Mouse (Mus musculus) left cerebral cortex, postnatal 10 days (tissue): ENCODE measurements at regions not wholly inside any gene's neighbourhood (a gene's known extent, or its start where the extent isn't known, plus 50 kb on each side); places are given as distances from the start of the nearest gene placed in this dataset.

Source experiments
- DNase-seq, 2 experiments: peaks; one replicate each; pipeline ENCODE4 v3.0.0; 2021 to 2022; ENCODE audit warnings: low spot score in 2 of 2, mixed read lengths in 1 of 2; ENCODE audit errors: extremely low spot score in 1 of 2
- intact Hi-C: fragments of 180-260 bp; cut with DNase I; formaldehyde crosslinking; loops from one replicate; pipeline ENCODE4 v1.15.1; 2025

DNA sequence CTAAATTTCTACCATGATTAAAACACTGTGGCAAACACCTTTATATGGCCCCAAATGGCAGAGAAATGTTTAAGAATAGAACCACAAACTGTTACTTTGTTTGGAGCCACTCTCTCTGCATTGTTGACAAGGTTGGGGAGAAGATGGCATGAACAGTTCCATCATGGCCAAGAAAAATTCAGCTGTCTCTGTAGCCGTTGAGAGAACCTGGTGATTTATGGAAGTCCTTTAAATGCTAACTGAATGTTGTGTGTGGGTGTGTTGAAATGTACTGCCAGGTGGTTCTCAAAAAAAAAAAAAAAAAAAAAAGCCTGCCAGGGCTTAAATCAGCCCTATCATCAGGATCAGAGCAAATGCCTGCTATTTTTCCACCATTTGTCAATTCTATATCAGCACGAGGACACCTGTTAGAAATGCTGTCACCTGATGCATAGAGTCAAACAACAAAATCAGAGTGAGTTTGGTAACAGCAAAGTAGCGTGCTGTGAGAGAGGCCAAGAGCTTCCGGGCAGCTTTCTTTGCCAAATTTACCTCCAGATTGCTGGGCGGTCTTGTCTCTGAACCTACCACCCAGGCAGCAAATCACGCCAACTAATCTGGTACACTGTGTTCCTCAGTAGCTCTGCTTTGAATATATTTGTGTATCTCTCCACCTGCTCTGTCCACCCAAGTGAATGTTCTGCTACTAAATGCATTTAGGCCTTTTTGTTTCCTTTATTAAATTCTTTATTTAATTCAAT lies 536.5 kb downstream of the Btbd3 start:
- no peak for DNase-seq
- intact Hi-C loops: no loop called here

DNA sequence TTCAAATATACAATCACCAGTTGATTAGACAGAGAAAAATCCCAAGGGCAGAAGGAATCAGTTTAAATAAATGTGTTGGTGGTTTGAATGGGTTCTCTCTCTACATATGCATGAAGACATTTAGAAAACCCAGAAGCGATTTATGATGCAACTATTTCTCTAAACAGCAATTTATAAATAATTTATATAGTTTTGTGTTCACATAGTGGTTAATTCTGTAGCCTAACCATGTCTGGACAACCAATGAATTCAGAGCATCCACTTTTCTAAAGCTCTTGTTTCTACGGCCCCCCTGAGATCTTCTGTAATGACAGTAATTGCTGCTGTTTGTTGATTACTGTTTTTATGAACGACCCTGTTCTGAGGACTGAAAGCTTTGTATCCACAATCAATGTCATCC lies 549.8 kb downstream of the Btbd3 start:
- DNase-seq: no peak
- intact Hi-C loops: no loop called here

DNA sequence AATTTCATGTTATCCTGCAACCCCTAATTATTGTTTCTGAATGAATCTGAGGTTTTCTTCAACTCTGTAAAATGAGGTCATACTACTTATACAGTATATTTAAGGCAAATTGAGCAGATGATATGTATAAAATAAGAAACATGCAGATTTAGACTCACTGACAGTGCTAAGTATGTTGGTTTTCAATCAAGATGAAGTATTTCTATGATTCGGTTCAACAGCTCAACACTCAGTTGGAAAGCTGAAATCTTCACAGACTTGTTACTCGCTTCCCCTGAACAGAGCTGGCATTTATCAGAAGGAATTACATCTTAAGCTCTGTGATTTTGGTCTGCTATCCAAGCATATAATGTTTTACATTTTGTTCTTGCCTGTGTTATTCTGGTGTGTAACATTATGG lies 553.4 kb downstream of the Btbd3 start:
- no peak for DNase-seq

DNA sequence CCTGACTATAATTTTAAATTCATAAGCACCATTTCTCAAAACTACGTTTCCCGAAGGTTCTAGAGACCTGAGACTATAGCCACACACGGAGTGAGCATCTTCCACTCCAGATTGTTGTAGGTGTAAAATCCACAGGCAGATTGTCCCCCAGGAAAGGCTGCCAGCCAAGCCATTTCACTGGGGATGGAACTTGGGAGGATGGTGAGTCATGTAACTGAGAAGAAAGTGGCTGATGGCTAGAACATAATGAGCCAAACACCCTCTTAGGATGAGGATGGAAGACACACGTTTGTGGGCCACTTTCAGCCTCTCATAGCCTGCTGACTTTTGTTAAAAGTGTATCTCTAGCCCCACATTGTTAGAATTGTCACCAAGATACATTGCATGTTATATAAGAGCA lies 564.1 kb downstream of the Btbd3 start:
- intact Hi-C loops: no loop called here
- peak; percentile 27 to 42 for DNase-seq

More for the DNA sequence above, 553.4 kb downstream of the Btbd3 start:
- intact Hi-C loops: no loop called here

DNA sequence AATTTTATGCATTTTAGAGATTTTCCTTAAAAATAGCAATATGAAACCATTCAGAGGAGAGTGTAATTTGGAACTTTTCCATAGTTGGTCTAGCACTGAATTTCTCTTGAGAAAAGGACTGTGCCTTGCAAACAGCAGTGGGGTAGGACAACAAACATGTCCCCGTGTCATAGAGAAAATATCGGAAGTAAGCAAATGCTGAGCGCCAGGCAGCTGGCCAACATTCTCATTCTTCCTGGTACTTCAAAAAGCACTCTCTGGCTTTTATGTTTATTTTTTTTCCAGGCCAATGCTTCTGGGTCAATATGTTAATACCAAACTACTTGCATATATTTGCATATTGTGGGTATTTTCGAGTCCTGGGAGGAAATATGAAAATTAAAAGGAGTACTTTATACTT lies 568.5 kb downstream of the Btbd3 start:
- intact Hi-C loops: no loop called here
- peak; percentile 23 to 79 for DNase-seq

DNA sequence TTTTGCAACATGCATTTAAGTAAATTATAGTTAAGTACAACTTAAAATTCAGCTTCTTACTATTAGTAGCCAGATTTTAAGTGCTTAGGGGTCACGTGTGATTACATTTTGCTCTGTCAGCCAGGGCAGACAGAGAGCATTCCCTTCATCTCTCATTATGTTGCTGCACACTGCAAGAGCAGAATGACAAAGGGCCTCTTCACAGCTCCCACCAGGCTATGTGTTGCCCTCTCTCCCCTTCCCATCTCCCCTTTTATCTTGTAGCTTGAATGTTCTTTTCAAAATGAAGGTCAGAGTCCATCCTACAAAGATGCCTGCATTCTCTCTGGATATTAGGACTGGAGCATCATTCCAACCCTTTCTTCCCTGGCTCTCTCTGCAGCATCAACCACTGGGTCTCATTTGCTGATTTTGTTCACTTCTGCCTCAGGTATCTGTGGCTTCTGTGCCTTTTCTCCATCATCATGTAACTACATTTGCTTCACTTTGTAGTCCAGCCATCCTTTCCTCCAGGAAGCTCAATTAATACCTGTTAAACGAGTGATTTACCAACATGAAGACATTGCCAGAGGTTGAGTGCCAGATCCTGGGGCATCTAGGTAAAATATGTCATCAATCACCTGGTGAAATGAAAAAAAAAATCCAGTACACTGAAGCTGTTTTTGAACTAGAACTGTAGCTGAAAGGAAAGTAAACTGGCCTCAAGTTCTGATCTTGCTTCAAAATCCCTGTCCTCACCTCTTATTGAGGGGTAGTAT lies 571.6 kb downstream of the Btbd3 start:
- DNase-seq: no peak
- intact Hi-C loops: no loop called here

DNA sequence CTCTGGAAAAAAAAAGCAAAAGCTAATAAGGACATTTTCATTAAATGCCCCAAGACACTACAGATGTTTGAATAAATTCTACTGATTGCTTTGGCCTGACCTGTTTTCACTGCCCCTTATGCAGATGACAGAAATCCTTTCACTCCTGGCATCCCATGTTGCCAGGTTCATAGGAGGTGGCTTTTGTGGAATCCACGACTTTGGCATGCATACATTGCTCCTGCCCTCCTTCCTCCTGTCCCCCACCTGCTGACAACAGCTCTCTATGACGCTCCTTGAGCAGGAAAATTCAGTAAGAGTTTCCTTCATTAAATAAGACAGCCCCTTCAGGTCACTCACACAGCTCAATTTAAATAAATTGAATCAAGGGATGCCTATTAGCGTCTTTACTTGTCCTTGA lies 582.5 kb downstream of the Btbd3 start:
- DNase-seq: no peak
- intact Hi-C loops: no loop called here

DNA sequence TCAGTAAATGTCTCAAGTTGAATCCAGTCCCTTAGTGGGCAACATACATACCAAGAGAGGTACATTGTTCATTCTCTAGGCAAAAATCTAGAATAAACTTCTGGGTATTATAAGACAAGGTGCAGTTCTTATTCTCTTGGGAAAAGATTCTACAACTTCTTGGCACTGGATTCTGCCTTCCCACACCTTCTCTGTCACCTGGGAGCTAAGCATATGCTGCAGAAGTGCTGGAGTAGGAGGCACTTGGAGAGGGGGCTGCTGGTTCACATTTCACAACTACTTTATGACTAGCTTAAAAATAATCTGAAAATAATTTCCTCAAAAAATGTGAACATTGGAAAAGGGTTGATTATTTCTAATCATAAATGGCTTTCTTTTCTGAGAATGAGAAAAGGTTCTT lies 602.8 kb downstream of the Btbd3 start:
- no peak for DNase-seq
- intact Hi-C loops: no loop called here

DNA sequence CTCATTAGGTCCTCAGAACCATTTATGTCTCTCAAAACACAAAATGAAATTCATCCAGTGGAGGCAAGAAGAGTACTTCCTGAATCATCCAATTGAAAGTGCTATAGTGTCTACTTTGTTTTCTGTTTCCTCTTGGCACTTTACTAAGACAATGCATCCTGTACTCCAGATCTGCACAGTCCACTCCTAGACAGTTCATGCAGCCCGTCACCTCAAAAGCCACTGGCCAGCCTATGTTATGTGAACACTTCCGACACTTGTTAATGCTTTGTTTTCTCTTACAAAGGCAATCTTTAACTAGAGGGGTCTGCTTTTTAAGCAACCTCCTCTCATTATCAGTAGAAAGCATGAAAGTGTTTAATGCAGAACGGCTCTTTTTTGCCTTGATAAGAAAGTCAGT lies 597.1 kb upstream of the Sptlc3 start:
- DNase-seq: no peak
- intact Hi-C loops: no loop called here

DNA sequence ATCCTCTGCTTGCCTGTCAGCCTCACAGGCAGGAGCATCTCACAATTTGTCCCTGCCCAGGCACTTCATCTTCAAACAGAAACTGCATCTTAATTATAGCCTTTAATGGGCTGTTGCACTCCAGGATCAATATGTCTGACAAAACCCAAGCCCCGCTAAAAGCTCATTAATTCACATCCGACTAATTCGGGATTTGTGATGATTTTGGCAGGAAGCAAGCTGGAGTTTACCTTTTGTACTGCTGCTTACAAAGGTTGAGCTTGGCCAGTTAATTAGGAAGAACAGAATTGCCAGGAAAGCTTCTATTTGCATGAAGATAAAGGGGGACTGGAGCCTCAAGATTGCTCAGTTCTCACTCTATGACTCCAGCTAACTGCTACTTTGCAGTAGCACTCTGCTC lies 596.6 kb upstream of the Sptlc3 start:
- intact Hi-C loops: no loop called here
- peak in 1 of 2 experiments; percentile 3 for DNase-seq

DNA sequence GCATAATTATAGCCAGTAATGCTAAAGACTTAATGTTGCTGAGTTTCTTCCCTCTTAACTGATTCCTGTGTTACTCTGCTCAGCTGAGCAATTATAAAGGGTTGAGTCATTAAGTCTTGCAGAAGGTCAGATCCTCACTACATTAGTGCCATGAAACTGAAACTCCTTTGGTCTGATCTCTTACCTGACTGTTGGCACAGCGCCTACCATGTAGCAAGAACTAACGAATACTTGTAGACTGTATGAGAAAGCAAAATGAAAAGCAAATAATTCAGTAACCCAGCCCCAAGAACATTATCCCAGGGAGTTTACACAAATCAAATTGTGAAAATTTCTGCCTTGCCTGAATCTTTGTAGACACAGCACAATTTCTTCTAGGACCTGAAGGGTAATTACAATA lies 556.5 kb upstream of the Sptlc3 start:
- DNase-seq: no peak
- intact Hi-C loops: no loop called here

DNA sequence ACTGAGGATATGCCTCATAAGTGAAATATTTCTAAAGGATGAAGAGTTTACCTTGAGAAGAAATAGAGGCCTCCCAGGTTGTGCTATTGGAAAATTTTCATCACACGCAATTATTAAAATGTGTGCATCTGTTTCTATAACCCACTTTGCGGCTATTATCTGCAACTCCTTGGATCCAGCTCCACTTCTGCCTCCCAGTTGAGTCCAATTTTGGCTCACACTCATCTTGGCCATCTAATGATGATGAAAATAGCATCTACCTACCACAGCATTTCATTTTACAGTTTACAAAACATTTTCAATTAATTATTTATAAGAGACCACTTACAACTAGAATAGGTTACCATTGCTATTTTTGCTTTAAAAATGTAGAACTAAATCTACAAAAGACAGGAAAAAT lies 554.3 kb upstream of the Sptlc3 start:
- no peak for DNase-seq
- intact Hi-C loops: no loop called here

DNA sequence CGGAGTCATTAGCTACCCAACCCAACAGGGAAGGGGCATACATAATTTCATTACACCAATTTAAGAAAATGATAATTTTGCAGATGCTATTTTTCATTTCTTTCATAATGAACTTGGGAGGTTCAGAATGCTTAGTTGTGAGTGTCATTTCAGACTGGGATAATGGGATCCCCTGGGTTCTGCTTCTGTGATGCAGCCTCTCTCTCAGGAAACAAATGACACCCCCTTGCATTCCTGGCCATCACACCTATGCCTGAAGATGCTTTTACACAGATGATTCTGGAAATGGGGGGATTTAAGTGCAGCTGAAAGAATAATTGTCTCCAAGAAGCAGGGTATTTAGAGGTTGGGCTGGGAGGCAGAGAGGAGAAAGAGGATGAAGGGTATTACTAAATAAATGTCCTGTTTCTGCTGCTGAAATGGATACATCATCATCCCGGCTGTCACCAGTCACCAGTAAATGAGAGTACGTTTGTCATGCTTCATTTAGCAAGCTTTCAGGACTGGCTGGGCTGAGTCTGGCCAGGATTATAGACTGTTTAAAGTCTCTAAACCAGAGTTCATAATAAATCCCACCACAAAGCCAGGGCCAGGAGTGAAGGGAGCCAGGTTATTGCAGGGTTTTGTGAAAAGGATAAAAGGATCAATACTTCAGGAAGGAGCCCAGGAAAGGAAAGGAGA lies 527.5 kb upstream of the Sptlc3 start:
- intact Hi-C loops: no loop called here
- no peak for DNase-seq

DNA sequence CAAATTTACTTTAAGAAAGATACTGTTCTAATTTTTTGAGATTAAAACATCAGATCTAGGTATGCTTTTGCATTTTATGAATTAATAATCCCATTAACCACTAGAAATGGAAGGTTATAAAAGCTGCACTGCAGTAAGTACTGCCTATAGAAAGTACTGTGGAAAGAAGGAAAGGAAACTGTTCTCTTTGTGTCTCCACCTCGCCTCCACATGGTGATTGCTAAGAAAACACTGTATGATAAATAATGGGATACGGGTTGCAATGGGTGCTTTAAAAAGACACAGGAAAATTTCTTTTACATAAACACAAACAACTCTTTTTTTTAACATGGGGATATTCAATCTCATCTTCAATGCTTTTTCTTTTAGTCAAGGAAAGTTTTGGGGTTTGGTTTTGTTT lies 519.2 kb upstream of the Sptlc3 start:
- no peak for DNase-seq
- intact Hi-C loops: no loop called here

DNA sequence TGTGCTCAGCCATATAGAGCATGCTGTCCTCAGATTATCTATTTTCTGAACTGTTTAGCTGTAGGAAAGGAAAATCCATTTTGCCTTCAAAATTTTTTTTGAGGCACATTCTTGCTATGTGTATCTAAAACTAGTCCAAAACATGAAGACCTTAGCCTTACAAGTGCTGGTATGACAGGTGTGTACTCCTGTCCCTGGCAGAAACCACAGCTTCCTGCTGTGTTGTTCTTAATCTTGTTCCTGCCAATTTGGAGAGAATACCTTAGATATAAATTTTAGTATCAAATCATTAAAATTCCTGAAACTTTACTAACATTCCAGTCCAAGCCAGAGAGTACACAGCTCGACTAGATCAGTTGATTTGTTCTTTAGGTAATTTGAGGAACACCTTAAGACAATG lies 503.7 kb upstream of the Sptlc3 start:
- intact Hi-C loops: no loop called here
- no peak for DNase-seq

DNA sequence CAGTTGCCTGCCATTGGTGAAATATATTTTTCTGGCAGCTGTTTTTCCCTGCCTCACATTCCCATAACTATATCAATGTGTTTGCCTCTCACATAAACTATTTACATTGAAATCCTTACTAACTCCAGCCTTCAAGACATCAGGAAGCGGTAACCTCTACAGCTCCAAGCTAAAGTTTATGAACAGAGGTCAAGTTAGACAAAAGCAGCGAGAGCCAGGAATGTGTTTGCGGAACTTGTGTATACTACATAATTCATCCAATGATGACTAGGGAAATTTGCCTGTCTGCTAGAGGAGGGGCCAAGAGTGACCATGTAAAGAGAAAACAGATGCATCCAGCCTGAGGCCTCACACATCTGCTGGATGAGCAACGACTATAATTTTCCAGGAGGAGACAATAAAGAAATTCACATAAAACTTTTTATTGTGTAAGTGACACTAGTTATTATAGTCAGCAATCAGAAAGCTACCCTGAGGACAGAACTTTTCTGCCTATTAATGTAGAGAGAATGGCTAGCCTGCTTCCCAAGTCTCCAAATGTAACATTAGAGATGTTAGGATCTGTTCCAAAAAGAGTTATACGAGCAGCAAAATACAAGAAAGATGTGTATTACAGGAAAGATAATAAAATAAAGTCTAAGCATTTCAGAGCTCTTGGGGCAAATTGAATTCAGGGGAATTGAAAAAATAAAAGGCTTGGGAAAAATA lies 461.5 kb upstream of the Sptlc3 start:
- no peak for DNase-seq
- intact Hi-C loops: no loop called here

DNA sequence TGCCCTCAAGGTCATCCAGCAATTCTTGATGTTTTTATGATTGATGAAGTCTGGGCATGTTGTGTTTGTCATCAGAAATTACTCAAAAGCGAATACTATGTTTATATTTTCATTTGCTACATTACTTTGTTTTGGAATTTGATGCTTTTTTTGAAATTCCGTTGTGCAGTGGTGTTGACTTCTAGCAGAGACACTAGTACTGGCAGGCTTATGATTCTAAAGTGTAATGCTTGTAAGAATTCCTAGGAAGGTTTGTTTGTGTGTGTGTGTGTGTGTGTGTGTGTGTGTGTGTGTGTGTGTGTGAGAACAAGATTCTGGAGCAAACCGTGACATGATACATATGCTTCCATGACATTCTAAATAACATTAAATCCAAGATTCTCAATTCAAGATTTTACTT lies 458.9 kb upstream of the Sptlc3 start:
- no peak for DNase-seq
- intact Hi-C loops: no loop called here

DNA sequence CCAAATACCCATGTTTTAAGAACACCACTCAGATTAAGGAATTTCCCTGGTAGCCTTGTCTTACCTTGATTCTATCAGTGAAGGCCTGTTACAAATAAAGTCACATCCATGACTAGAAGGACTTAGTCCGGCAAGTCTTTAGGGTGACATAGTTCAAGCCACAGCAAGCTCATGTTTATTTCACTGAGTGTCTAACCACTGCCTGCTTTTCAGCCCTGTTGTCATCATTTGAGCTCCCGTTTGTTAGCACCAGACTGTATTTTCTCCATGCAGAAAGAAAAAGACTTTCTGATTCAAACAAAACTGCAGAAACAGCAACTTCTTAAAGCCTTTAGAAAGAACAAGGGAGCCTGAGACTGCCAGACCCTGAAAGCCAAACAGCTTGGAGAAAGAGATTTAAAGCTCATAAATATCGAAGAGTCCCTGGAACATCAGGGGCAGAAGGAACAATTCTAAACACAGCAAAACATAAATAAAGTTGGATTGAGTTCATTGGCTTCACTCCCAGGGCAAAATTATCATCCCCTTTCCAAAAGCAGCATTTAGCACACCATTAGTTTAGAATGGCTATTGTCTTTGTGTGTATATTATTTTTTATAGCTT lies 451.9 kb upstream of the Sptlc3 start:
- intact Hi-C loops: no loop called here
- DNase-seq: no peak

DNA sequence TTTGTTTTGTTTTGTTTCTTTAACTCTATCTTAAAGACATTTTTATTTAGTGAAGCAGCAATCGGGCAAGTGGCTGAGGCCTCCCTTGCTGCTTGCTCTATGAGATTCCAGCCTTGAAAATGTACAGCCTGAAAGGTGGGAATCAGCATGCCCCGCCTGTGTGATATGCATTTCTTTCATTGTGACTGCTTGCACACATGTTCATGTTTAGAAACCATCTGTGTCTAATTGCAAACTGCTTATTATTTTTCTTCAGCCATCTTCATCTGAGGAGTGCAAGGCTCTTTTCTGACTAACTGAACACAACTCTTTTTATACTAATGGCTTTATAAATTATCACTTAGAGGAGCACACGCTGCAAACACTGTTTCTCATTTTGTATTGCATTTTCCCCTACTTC lies 449.0 kb upstream of the Sptlc3 start:
- no peak for DNase-seq
- intact Hi-C loops: no loop called here
